Mouse (Mus musculus): ENCODE data around the gene Osbpl10. TPM values are rescaled to one million over a fixed set of nuclear protein-coding genes. Genes with fewer than 3 reads are reported as not detected.

The Osbpl10 gene
- polyA plus RNA-seq, 1 experiment from 2014 or later, result 3.5 TPM

DNA sequence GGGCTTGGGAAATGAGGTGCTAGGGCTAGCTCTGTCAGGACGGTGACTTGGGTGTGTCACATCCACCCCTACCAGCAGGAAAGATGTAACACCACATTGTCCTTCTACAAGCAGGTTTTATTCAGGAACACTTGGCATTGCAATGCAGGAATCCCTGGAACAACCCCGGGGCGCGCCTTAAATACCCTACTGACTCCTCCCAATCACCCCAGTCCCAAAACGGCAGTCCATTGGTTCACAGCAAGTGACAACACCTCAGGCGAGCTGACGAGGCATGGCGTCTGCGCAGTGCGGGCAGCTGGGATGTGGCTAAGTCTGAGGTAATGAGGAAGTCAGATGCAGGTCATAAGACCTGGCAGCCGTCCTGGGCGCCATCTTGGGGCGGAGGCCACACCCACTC, 191.2 kb downstream of the Osbpl10 start:
- H3K9me3 ChIP-seq (ENCODE audit: control insufficient read depth, low read length), result no peaks in the 10 kb centered on the region
- H3K27ac ChIP-seq (ENCODE audit: low read depth, low read length), result no peak overlapping the region

DNA sequence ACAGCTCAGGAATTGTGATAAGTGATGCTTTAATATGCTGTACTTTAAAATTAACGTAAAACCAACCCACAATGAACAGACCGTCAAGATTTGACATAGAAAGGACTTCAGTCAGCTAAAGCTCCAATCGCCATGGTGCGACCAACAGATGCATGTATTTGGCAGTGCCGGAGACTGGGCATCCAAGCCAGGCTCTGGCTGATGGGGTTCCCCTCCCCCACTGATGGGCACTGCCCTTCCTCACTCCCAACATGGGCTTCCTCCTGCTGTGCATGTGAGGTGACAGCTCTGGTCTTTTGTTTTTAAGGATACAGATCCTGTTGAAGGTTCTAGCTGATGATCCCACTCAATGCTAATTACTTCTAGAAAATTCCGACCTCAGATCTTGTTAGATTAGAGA, 193.7 kb downstream of the Osbpl10 start:
- 86% methylated on average over 6 of the region's 6 CpGs for WGBS
- no peaks in the 10 kb centered on the region for H3K27me3 ChIP-seq (replicated peaks; ENCODE audit: control insufficient read depth, insufficient read depth, low read length)
- no peak overlapping the region for H3K9ac ChIP-seq (ENCODE audit: low read depth, low read length)

More for the DNA sequence above, 191.2 kb downstream of the Osbpl10 start:
- Histone ChIP-seq H3K4me2 (ENCODE audit: low read length) (no peak overlapping the region), H3K36me3 (ENCODE audit: control insufficient read depth, insufficient read depth, low read length) (no peaks in the 10 kb centered on the region), H3K4me1 (ENCODE audit: control insufficient read depth, insufficient read depth, low read depth, low read length) (no peaks in the 10 kb centered on the region), H3K9ac (ENCODE audit: low read depth, low read length) (no peak overlapping the region), H3K4me3 (ENCODE audit: low read length) (no peak overlapping the region), H3K27me3 (replicated peaks; ENCODE audit: control insufficient read depth, insufficient read depth, low read length) (no peaks in the 10 kb centered on the region)
- no peak for ATAC-seq
- 90% methylated on average over 13 of the region's 13 CpGs for WGBS

DNA sequence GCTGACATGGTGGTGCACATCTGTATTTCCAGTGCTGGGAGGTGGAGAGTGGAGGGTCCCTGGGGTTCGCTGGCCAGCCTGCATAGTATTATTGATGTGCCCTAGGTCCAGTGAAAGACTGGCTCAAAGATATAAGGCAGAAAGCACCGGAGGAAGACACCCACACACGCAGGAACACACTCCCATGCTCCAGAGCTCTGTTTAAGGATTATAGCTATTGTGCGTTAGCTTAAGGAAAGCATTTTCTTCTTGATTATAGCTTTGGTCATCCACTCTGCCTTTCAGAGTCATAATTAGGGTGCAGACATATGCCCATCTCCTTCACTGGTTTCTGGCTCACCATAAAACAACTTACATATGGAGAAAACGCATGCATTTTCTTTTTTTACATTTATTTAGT, 200.8 kb downstream of the Osbpl10 start:
- H3K4me1 ChIP-seq (ENCODE audit: control insufficient read depth, insufficient read depth, low read depth, low read length), result no peaks in the 10 kb centered on the region; the same call in 1 of the 2 replicates
- no peak overlapping the region for H3K27ac ChIP-seq (ENCODE audit: low read depth, low read length)
- 88% methylated on average over 5 of the region's 5 CpGs for WGBS
- no peaks in the 10 kb centered on the region; the same call in 1 of the 2 replicates for H3K36me3 ChIP-seq (ENCODE audit: control insufficient read depth, insufficient read depth, low read length)
- H3K27me3 ChIP-seq (replicated peaks; ENCODE audit: control insufficient read depth, insufficient read depth, low read length), result no peaks in the 10 kb centered on the region
- H3K4me2 ChIP-seq (ENCODE audit: low read length), result no peak overlapping the region
- H3K9me3 ChIP-seq (ENCODE audit: control insufficient read depth, low read length), result no peaks in the 10 kb centered on the region
- no peak for ATAC-seq
- H3K9ac ChIP-seq (ENCODE audit: low read depth, low read length), result no peak overlapping the region
- no peak overlapping the region for H3K4me3 ChIP-seq (ENCODE audit: low read length)

More for the DNA sequence above, 193.7 kb downstream of the Osbpl10 start:
- H3K36me3 ChIP-seq (ENCODE audit: control insufficient read depth, insufficient read depth, low read length), result no peaks in the 10 kb centered on the region; the same call in 1 of the 2 replicates
- H3K9me3 ChIP-seq (ENCODE audit: control insufficient read depth, low read length), result no peaks in the 10 kb centered on the region
- no peak overlapping the region for H3K4me3 ChIP-seq (ENCODE audit: low read length)
- no peaks in the 10 kb centered on the region for H3K4me1 ChIP-seq (ENCODE audit: control insufficient read depth, insufficient read depth, low read depth, low read length)
- ATAC-seq, result no peak
- H3K27ac ChIP-seq (ENCODE audit: low read depth, low read length), result no peak overlapping the region
- no peak overlapping the region for H3K4me2 ChIP-seq (ENCODE audit: low read length)

DNA sequence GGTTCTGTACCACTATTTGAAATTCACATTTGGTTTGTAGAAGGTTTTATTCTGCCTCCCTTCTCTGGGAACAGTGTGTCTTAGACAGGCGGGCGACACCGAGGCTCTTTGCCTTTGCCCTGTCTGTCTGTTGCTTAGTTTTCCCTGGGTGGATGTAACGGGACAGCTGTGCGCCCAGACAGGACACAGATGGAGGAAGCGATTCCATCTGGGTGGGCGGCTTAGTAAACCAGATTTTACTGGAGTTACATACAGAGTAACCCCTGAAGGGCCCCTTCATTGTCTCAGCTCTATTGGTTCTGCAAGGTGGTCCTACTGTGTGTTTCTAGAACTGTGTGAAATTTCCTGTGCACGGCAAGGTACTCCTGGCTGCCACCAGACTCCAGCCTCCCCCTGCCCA, 201.6 kb downstream of the Osbpl10 start:
- Histone ChIP-seq H3K27ac (ENCODE audit: low read depth, low read length) (no peak overlapping the region), H3K9me3 (ENCODE audit: control insufficient read depth, low read length) (no peaks in the 10 kb centered on the region), H3K4me3 (ENCODE audit: low read length) (no peak overlapping the region), H3K27me3 (replicated peaks; ENCODE audit: control insufficient read depth, insufficient read depth, low read length) (no peaks in the 10 kb centered on the region), H3K4me1 (ENCODE audit: control insufficient read depth, insufficient read depth, low read depth, low read length) (no peaks in the 10 kb centered on the region; the same call in 1 of the 2 replicates), H3K9ac (ENCODE audit: low read depth, low read length) (no peak overlapping the region), H3K36me3 (ENCODE audit: control insufficient read depth, insufficient read depth, low read length) (no peaks in the 10 kb centered on the region; the same call in 1 of the 2 replicates), H3K4me2 (ENCODE audit: low read length) (no peak overlapping the region)
- no peak; the same call in 1 of the 2 replicates for ATAC-seq
- 59% methylated on average over 8 of the region's 8 CpGs for WGBS

DNA sequence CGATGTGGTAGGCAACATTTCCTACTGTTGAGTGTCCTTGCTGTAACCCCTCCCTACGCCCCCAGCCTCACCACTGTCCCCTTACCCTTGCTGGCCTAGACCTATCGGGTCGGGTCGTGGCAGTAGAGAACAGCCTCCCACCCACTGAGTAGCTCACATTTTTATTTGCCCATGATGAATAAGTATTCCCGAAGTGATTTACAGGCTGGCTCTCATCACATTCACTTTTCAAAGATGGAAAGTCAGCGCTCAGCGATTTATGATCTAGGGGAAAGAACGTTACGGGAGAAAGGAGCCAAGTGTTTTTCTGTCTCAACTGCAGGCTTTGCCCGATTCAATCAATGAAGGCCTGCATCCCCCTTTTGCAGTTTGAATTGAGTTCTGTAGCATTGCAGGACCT, 208.0 kb downstream of the Osbpl10 start:
- no peak overlapping the region; the same call in 1 of the 2 replicates for H3K9ac ChIP-seq (ENCODE audit: low read depth, low read length)
- H3K27ac ChIP-seq (ENCODE audit: low read depth, low read length), result no peak overlapping the region
- WGBS, result 57% methylated on average over 11 of the region's 11 CpGs
- H3K9me3 ChIP-seq (ENCODE audit: control insufficient read depth, low read length), result no peaks in the 10 kb centered on the region
- no peak overlapping the region for H3K4me3 ChIP-seq (ENCODE audit: low read length)
- H3K36me3 ChIP-seq (ENCODE audit: control insufficient read depth, insufficient read depth, low read length), result no peaks in the 10 kb centered on the region
- H3K4me2 ChIP-seq (ENCODE audit: low read length), result no peak overlapping the region
- H3K4me1 ChIP-seq (ENCODE audit: control insufficient read depth, insufficient read depth, low read depth, low read length), result no peaks in the 10 kb centered on the region
- H3K27me3 ChIP-seq (replicated peaks; ENCODE audit: control insufficient read depth, insufficient read depth, low read length), result no peaks in the 10 kb centered on the region
- no peak for ATAC-seq

DNA sequence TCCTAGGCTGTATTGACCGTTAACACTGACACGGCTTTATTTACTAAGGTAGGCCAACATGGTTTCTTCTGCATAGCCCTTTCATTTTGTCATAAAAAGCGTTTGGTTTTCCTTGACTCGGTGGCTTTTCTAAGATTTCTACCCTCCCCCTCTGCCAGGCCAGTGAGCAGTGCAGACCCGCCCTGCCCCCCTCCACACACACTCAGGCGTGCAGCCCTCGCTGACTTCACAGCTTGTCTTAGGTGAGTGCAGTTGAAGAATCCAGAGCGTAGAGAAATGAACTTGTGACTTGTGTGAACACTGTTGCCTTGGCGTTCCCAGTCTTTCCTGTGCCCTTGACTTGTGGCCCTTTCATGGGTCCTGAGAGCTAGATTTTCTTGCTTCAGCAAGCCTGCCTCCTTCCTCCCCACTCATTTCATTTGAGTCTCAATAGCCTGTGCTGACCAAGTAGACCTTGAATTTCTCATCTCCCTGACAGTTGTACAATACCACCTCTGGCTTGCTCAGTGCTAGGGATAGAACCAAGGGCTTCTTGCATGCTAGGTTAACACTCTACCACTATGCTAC, 212.1 kb downstream of the Osbpl10 start:
- Histone ChIP-seq H3K4me3 (ENCODE audit: low read length) (no peak overlapping the region), H3K9ac (ENCODE audit: low read depth, low read length) (no peak overlapping the region), H3K4me2 (ENCODE audit: low read length) (no peak overlapping the region), H3K9me3 (ENCODE audit: control insufficient read depth, low read length) (no peaks in the 10 kb centered on the region), H3K4me1 (ENCODE audit: control insufficient read depth, insufficient read depth, low read depth, low read length) (no peaks in the 10 kb centered on the region), H3K27ac (ENCODE audit: low read depth, low read length) (no peak overlapping the region), H3K36me3 (ENCODE audit: control insufficient read depth, insufficient read depth, low read length) (no peaks in the 10 kb centered on the region), H3K27me3 (replicated peaks; ENCODE audit: control insufficient read depth, insufficient read depth, low read length) (no peaks in the 10 kb centered on the region)
- 81% methylated on average over 9 of the region's 9 CpGs for WGBS
- no peak for ATAC-seq

DNA sequence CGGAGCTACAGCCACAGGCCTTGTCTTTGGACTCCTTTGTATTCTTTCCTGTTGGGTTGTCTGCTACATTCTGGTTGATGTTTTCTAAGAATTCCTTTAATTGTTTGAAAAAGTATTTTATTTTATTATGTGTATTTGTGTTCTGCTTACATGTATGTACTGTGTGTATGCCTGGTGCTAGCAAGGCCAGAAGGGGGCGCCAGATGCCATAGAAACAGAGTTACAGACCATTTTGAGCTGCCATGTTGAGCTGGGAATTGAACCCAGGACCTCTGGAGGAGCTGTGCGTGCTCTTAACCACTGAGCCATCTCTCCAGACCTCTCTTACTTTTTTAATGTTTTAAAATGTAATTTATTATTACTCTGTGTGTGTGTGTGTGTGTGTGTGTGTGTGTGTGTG, 214.5 kb downstream of the Osbpl10 start:
- Histone ChIP-seq H3K4me3 (ENCODE audit: low read length) (no peak overlapping the region), H3K36me3 (ENCODE audit: control insufficient read depth, insufficient read depth, low read length) (no peaks in the 10 kb centered on the region), H3K4me1 (ENCODE audit: control insufficient read depth, insufficient read depth, low read depth, low read length) (no peaks in the 10 kb centered on the region), H3K9ac (ENCODE audit: low read depth, low read length) (no peak overlapping the region), H3K27ac (ENCODE audit: low read depth, low read length) (no peak overlapping the region), H3K27me3 (replicated peaks; ENCODE audit: control insufficient read depth, insufficient read depth, low read length) (no peaks in the 10 kb centered on the region), H3K4me2 (ENCODE audit: low read length) (no peak overlapping the region), H3K9me3 (ENCODE audit: control insufficient read depth, low read length) (no peaks in the 10 kb centered on the region)
- ATAC-seq, result no peak
- WGBS, result 77% methylated on average over 3 of the region's 3 CpGs

DNA sequence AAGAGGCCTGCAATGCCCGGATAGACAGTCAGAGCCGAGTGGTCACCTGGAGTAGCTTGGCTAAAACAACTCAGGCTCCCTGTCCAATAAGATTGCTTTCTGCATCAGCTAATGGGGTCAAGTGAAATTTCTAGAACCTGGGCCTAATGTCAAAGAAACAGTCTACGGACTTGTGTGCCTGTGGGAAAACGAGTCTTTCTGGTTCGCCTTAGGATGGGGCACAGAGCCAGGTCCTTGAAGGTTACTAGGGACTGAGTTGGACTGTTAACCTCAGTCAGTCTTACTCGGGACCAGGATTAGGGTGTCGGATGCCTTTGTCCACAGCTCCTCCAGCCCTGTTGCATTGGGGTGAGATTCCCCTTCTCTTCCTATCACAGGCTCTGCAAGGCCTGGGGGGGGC, 218.7 kb downstream of the Osbpl10 start:
- WGBS, result 78% methylated on average over 7 of the region's 7 CpGs
- Histone ChIP-seq H3K4me3 (ENCODE audit: low read length) (no peak overlapping the region), H3K36me3 (ENCODE audit: control insufficient read depth, insufficient read depth, low read length) (no peaks in the 10 kb centered on the region), H3K9ac (ENCODE audit: low read depth, low read length) (no peak overlapping the region), H3K27ac (ENCODE audit: low read depth, low read length) (no peak overlapping the region), H3K27me3 (replicated peaks; ENCODE audit: control insufficient read depth, insufficient read depth, low read length) (no peaks in the 10 kb centered on the region), H3K4me1 (ENCODE audit: control insufficient read depth, insufficient read depth, low read depth, low read length) (no peaks in the 10 kb centered on the region), H3K9me3 (ENCODE audit: control insufficient read depth, low read length) (no peaks in the 10 kb centered on the region), H3K4me2 (ENCODE audit: low read length) (no peak overlapping the region)
- ATAC-seq, result no peak

DNA sequence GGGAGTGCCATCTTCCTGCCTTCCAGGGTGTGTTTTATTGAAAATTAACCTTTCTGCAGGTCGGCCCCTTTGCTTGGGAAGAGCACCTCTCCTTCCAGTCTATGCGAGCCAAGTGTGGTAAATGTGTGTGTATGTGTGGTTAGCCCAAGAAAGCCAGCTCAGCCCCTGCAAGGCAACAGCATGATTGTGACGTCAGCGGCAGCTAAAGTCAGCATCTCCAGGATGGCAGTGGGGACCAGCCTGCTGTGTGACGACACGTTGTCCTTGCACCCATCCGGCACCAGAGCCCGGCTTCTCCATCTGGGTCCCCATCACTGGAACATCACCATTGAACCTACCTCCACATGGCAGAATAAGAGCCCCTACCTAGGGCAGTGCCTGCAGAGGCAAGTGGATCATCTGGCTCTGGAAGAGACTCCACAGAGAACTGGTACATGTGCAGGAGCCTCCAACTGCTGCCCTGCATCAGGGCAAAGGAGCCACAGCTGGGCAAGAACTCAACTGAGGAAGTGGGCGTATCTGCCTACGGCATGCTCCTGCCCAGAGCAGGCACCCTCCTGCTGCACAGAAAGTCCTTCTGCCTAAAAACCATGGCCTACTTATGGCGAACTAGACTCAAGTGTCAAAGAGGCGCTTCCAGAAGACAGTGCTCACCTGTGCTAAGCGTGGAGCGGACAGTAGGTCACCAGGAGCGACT, 221.9 kb downstream of the Osbpl10 start:
- H3K27ac ChIP-seq (ENCODE audit: low read depth, low read length), result no peak overlapping the region
- H3K4me2 ChIP-seq (ENCODE audit: low read length), result no peak overlapping the region
- H3K9me3 ChIP-seq (ENCODE audit: control insufficient read depth, low read length), result no peaks in the 10 kb centered on the region
- no peaks in the 10 kb centered on the region for H3K4me1 ChIP-seq (ENCODE audit: control insufficient read depth, insufficient read depth, low read depth, low read length)
- no peak overlapping the region for H3K9ac ChIP-seq (ENCODE audit: low read depth, low read length)
- H3K27me3 ChIP-seq (replicated peaks; ENCODE audit: control insufficient read depth, insufficient read depth, low read length), result no peaks in the 10 kb centered on the region
- H3K36me3 ChIP-seq (ENCODE audit: control insufficient read depth, insufficient read depth, low read length), result no peaks in the 10 kb centered on the region
- no peak for ATAC-seq
- H3K4me3 ChIP-seq (ENCODE audit: low read length), result no peak overlapping the region
- WGBS, result 96% methylated on average over 15 of the region's 15 CpGs

All from hindbrain, embryonic 16.5 days (tissue).